Mouse (Mus musculus) testis, adult 2 months (tissue): ENCODE results near the gene Susd1. TPM values are rescaled to one million over a fixed set of nuclear protein-coding genes. Genes with fewer than 3 reads are reported as not detected.

Experiments
- H3K27ac ChIP-seq: fragments of 200-500 bp; 2 replicates; pipeline ENCODE4 v1.5.1; 2012; ENCODE audit warnings: low read depth, low read length; ENCODE audit not compliant: control insufficient read depth, insufficient read depth
- H3K27me3 ChIP-seq: fragments of 200-500 bp; 2 replicates; pipeline ENCODE4 v1.6.1; 2012; ENCODE audit warnings: mild to moderate bottlenecking, low read length, moderate library complexity; ENCODE audit not compliant: control insufficient read depth, insufficient read depth
- H3K36me3 ChIP-seq: fragments of 200-500 bp; 2 replicates; pipeline ENCODE4 v1.6.1; 2012; ENCODE audit warnings: mild to moderate bottlenecking, low read length; ENCODE audit not compliant: control insufficient read depth, insufficient read depth
- H3K4me1 ChIP-seq: fragments of 200-500 bp; 2 replicates; pipeline ENCODE4 v1.6.1; 2012; ENCODE audit warnings: low read length; ENCODE audit not compliant: control insufficient read depth, insufficient read depth
- H3K4me3 ChIP-seq: fragments of 200-500 bp; 2 replicates; pipeline ENCODE4 v1.5.1; 2012; ENCODE audit warnings: low read depth, mild to moderate bottlenecking, low read length, moderate library complexity, mixed read lengths; ENCODE audit not compliant: control insufficient read depth
- CTCF ChIP-seq: fragments of 200-500 bp; IDR thresholded peaks from 2 replicates; pipeline ENCODE4 v1.5.1; 2012; ENCODE audit warnings: low read depth, mild to moderate bottlenecking, inconsistent platforms, low read length, moderate library complexity; ENCODE audit not compliant: control insufficient read depth, insufficient read depth, insufficient replicate concordance
- POLR2A ChIP-seq: fragments of 200-500 bp; IDR thresholded peaks from 2 replicates; pipeline ENCODE4 v1.6.1; 2012; ENCODE audit warnings: low read depth, mild to moderate bottlenecking, inconsistent platforms, low read length, moderate library complexity; ENCODE audit not compliant: control insufficient read depth
- polyA plus RNA-seq: library from polyadenylated mRNA; depleted of rRNA; stranded (reverse); fragments of >200 nt; gene quantifications from 2 replicates; pipeline ENCODE4 v1.2.3, GENCODE M21; 2012

Susd1 gene
- polyA plus RNA-seq, 1 experiment: 4.8 TPM

- H3K27ac ChIP-seq: no peak overlapping the region
- H3K4me1 ChIP-seq: no peaks in the 10 kb centered on the region
- H3K36me3 ChIP-seq: no peaks in the 10 kb centered on the region
- H3K27me3 ChIP-seq: no peaks in the 10 kb centered on the region
- H3K4me3 ChIP-seq: no peak overlapping the region
- TF ChIP-seq POLR2A (no peak), CTCF (no peak)
These were observed 70.3 kb downstream of the Susd1 start for GRCm38 (mm10) chr4:59368118-59368517.

GRCm38 (mm10) chr4:59366206-59366605 lies 72.2 kb downstream of the Susd1 start:
- H3K27ac ChIP-seq: no peak overlapping the region

GRCm38 (mm10) chr4:59365571-59365970 lies 72.9 kb downstream of the Susd1 start:
- no peaks in the 10 kb centered on the region for H3K36me3 ChIP-seq
- H3K4me3 ChIP-seq: no peak overlapping the region
- H3K27me3 ChIP-seq: no peaks in the 10 kb centered on the region
- H3K4me1 ChIP-seq: no peaks in the 10 kb centered on the region
- H3K27ac ChIP-seq: no peak overlapping the region
- TF ChIP-seq CTCF (no peak), POLR2A (no peak)

More at GRCm38 (mm10) chr4:59366206-59366605, 72.2 kb downstream of the Susd1 start:
- Histone ChIP-seq H3K27me3 (no peaks in the 10 kb centered on the region), H3K4me3 (no peak overlapping the region), H3K4me1 (no peaks in the 10 kb centered on the region), H3K36me3 (no peaks in the 10 kb centered on the region)
- TF ChIP-seq CTCF (no peak), POLR2A (no peak)

- Histone ChIP-seq H3K27me3 (no peaks in the 10 kb centered on the region), H3K36me3 (no peaks in the 10 kb centered on the region), H3K4me1 (no peaks in the 10 kb centered on the region), H3K27ac (no peak overlapping the region), H3K4me3 (no peak overlapping the region)
- TF ChIP-seq POLR2A (no peak), CTCF (no peak)
These were observed 73.9 kb downstream of the Susd1 start for GRCm38 (mm10) chr4:59364229-59365173.

- Histone ChIP-seq H3K27ac (no peak overlapping the region), H3K4me1 (no peaks in the 10 kb centered on the region), H3K27me3 (no peaks in the 10 kb centered on the region), H3K36me3 (no peaks in the 10 kb centered on the region), H3K4me3 (no peak overlapping the region)
- TF ChIP-seq POLR2A: no peak
- no peak for TF ChIP-seq CTCF
These were observed 75.4 kb downstream of the Susd1 start for GRCm38 (mm10) chr4:59363041-59363440.

GRCm38 (mm10) chr4:59360704-59361103 lies 77.7 kb downstream of the Susd1 start:
- Histone ChIP-seq H3K27ac (no peak overlapping the region), H3K27me3 (no peaks in the 10 kb centered on the region), H3K4me1 (no peaks in the 10 kb centered on the region), H3K4me3 (no peak overlapping the region), H3K36me3 (no peaks in the 10 kb centered on the region)
- peak; percentile 64; the same call in 1 of the 2 replicates for TF ChIP-seq CTCF
- no peak for TF ChIP-seq POLR2A

GRCm38 (mm10) chr4:59359921-59360320 lies 78.5 kb downstream of the Susd1 start:
- no peak for TF ChIP-seq CTCF
- TF ChIP-seq POLR2A: no peak

More at GRCm38 (mm10) chr4:59359921-59360320, 78.5 kb downstream of the Susd1 start:
- H3K27me3 ChIP-seq: no peaks in the 10 kb centered on the region
- H3K4me1 ChIP-seq: no peaks in the 10 kb centered on the region
- H3K36me3 ChIP-seq: no peaks in the 10 kb centered on the region
- H3K27ac ChIP-seq: no peak overlapping the region
- no peak overlapping the region for H3K4me3 ChIP-seq
